Mouse (Mus musculus) adrenal gland, adult (tissue): Measurements from ENCODE around the gene Psenen.

ENCODE experiments used
- DNase-seq, 2 experiments: peaks; one replicate each; pipeline ENCODE4 v3.0.0; 2022 to 2023; ENCODE audit warnings: low spot score in 1 of 2; ENCODE audit not compliant: inconsistent age in 2 of 2

Gene Psenen

GRCm38 (mm10) chr7:30557901-30558514, 5.4 kb downstream of the Psenen start:
- peak in 1 of 2 experiments; percentile 65 for DNase-seq

GRCm38 (mm10) chr7:30556894-30557536, 6.4 kb downstream of the Psenen start:
- peak in 1 of 2 experiments; percentile 60 for DNase-seq

DNA sequence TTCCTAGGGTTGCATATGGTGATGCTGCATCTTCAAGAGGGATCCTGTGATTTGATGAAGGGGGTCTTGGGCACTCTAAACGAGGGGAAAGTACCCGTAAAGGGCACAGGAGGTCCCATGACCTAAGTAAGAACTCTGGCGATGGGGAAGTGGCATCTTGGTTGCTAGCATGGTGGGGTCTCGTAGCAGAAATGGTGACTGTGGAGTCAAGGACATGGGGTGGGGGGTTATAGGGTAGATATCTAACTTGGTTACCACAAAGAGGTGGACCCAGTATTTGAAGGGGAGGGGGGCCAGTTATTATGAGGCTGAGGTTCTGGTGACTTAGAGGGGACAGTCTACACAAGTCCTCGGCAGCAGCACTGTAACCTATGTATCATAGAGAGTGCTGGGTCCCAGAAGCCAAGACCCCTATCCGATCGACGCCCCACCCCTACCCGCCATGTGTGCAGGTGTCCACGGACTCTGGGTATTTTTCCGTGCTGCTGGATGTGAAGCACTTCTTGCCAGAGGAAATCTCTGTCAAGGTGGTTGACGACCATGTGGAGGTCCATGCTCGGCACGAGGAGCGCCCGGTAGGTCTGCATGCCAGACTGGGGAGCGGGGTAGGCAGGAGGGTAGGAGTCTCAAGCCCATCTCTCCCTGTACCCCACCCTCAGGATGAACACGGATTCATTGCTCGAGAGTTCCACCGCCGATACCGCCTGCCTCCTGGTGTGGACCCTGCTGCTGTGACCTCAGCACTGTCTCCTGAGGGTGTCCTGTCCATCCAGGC, 9.4 kb downstream of the Psenen start:
- peak in 1 of 2 experiments; percentile 61 for DNase-seq

DNA sequence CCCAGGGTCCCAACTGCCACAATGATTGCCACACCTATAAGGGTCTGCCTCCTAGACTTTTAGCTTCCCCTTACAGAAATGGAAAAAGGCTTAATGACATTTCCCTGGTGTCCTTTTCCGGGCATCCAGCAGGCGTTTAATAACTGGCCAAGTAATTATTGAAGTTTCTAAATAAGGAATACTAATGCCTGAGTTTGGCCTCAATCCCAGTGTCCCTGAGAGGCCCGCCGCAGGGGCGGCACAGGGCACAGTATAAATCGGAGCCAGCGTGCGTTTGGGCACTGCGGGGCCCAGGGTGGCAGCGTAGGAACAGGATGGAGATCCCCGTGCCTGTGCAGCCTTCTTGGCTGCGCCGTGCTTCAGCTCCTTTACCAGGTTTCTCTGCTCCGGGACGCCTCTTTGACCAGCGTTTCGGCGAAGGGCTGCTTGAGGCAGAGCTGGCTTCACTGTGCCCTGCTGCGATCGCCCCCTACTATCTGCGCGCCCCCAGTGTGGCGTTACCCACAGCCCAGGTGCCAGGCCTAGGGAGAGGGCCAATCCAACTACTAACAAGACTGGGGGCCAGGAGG, 10.3 kb downstream of the Psenen start:
- peak; percentile 85 to 95 for DNase-seq

DNA sequence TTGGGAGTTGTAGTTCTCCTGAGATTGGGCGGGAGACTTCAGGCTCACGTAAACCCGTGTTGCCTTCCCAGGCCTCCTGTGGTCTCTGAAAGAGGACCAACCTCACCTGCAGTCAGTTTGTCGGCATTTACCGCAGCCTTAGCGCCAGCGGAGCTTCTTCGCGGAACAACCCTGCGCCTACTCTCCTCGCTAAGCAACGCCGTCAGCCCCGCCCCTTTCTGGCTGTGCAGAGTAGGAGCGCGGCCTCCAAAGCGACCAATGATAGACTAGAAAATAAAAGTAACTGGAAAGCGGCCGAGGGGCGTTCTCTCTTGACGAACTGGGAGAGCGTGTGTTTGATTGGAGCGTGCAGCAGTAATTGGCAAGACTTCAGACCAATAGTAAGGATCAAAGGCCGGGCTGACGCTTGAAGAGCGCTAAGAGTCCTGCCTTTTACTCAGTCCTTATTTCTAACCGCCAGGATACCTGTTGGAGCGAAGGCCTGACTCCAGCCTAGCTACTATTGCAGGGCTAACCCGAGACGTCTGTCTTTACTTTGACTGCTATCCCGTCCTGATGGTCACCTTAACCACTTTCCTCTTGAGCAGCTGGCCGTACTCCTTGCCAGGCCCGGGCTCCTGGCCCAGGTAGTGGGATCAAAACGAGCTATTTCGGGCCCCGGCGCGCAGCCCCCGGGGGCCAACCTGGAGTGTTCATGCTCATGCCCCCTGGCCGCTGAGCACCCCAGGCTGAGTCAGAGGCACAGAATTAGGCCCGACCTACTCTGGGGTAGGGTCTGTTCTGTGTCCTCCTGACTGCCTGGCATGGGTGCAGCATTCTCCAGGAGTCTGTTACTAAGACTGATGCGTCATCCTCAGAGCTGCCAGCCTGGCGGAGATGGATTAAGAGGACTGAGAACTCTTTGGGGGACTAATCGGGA, 11.1 kb downstream of the Psenen start, which contains the start of the genes Hspb6 and Proser3:
Hspb6 (plus strand) TSS at position 77 of the 919 bp plus-strand sequence.
Proser3 (minus strand) TSS at position 198 of the 919 bp plus-strand sequence.
- peak; percentile 97 to 99 for DNase-seq

DNA sequence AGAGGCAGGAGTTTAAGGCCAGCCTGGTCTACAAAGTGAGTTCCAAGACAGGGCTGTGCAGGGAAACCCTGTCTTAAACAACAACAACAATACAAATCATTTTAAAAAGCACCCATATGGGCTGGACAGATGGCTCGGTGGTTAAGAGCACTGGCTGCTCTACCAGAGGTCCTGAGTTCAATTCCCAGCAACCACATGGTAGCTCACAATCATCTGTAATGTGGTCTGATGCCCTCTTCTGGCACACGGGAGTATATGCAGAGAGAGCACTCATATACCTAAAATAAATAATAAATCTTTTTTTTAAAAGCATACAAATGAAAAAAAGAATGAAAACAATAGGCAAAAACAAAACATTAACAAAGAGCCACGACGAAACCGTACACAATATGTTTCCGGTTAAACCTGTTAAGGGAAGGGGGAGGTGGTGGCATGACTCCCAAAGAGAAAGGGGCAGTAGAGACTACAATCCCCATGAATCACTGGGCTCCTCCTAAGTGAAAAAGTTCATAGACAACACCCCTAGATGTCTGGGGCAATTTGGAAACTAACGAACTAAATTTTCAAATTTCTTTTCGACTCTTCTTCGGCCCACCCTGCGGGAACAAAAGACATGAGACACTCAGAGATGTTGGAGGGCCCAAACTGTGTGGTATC, 11.9 kb downstream of the Psenen start:
- no peak for DNase-seq

- DNase-seq: peak in 1 of 2 experiments; percentile 38
Observed at GRCm38 (mm10) chr7:30550603-30551002, 12.8 kb downstream of the Psenen start.

- DNase-seq: no peak
Observed at GRCm38 (mm10) chr7:30549880-30550279, 13.5 kb downstream of the Psenen start.

- DNase-seq: no peak
Observed at GRCm38 (mm10) chr7:30544327-30544726, 19.1 kb downstream of the Psenen start.

- DNase-seq: no peak
Observed at GRCm38 (mm10) chr7:30540572-30540971, 22.9 kb downstream of the Psenen start.

GRCm38 (mm10) chr7:30534633-30535577, 28.5 kb downstream of the Psenen start, which contains the start of gene Arhgap33:
Gene Arhgap33, minus strand, starts transcription at chr7:30535060.
- DNase-seq: peak; percentile 97 to 98

GRCm38 (mm10) chr7:30533941-30534632, 29.3 kb downstream of the Psenen start:
- DNase-seq: peak in 1 of 2 experiments; percentile 34

DNA sequence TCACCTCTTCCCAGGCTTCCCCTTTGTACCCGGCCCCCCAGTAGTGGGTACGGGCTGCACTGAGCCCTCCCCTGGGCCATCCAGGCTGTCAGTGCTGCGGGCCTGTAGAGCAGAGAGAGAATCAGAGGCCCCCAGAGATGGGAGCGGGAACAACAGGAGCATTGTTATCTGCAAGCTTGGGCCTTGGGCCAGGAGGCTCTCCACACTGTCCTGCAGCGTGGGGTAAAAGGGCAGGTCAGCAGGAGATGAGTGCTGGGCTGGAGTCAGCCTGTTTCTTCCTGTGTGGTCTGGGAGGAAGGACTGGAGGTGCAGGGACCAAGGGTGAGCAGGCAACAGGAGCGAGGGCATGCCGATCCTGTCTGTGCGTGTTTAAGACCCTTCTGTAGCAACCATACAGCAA, 30.5 kb downstream of the Psenen start:
- DNase-seq: peak in 1 of 2 experiments; percentile 42

- no peak for DNase-seq
Observed at GRCm38 (mm10) chr7:30531291-30531815, 32.1 kb downstream of the Psenen start.

- no peak for DNase-seq
Observed at GRCm38 (mm10) chr7:30526981-30527380, 36.4 kb downstream of the Psenen start.

DNA sequence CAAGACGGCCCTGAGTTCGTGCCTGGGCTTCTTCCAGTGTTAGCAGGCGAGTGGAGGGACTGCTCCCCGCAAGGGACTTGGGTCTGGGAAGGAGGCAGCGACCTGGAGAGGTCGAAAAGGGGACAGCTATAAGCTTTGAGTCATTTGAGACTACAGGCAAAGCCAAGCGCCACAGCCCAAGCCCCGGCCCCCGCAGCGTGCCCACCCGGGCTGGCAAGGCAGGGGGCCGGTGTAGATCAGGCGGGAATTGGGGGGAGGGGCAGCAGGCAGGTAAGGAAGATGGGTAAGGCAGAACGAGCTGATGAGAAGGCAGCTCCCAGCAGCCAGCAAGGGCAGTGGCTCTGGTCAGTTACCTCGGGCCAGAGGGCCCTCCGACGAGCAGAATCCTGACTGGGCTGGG, 37.0 kb downstream of the Psenen start:
- no peak for DNase-seq

DNA sequence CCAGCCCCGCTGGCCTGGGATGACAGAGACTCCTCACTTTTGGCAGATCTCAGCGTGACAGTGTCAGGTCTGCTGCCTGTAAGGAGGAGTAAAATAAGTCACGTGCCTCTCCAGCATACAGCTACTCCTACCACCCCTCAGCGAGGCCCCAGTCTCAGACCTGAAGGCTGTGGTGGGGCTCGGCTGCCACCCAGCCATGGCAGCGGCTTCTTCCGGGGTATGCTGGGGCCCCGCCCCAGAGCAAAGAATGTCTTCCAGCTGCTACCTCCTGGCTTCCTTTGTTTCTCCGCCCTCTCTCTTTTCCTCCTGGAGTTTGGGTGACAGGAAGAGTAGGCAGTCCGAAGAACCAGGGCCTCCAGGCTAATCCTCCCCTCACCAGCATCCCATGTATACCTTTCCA, 37.5 kb downstream of the Psenen start:
- DNase-seq: no peak

- no peak for DNase-seq
Observed at GRCm38 (mm10) chr7:30524487-30524886, 38.9 kb downstream of the Psenen start.
